Mouse (Mus musculus) embryonic facial prominence, embryonic 10.5 days (tissue): ENCODE data around the gene Golga4. TPM values are rescaled to one million over a fixed set of nuclear protein-coding genes. Genes with fewer than 3 reads are reported as not detected.

Experiments used
- DNase-seq: peaks from one replicate; pipeline ENCODE4 v3.0.0-alpha.2; 2017; ENCODE audit warnings: low spot score
- H3K27ac ChIP-seq: fragments of 300-500 bp; sonication (generic); replicated peaks from 2 replicates; pipeline ENCODE4 v1.5.1; 2016; ENCODE audit warnings: mild to moderate bottlenecking
- H3K27me3 ChIP-seq: fragments of 300-500 bp; sonication (generic); replicated peaks from 2 replicates; pipeline ENCODE4 v1.6.1; 2016; ENCODE audit warnings: low read depth, mild to moderate bottlenecking; ENCODE audit not compliant: poor library complexity, severe bottlenecking
- H3K36me3 ChIP-seq: fragments of 300-500 bp; sonication (generic); replicated peaks from 2 replicates; pipeline ENCODE4 v1.6.1; 2016; ENCODE audit warnings: mild to moderate bottlenecking, moderate library complexity
- H3K4me1 ChIP-seq: fragments of 300-500 bp; sonication (generic); 2 replicates; pipeline ENCODE4 v1.6.1; 2016
- H3K4me3 ChIP-seq: fragments of 300-500 bp; sonication (generic); 2 replicates; pipeline ENCODE4 v1.5.1; 2016; ENCODE audit warnings: mild to moderate bottlenecking, moderate library complexity
- H3K9me3 ChIP-seq: fragments of 300-500 bp; sonication (generic); 2 replicates; pipeline ENCODE4 v1.6.1; 2016; ENCODE audit warnings: mild to moderate bottlenecking
- WGBS: fragments of 180-500 bp; shearing (Covaris S2); methylation state at CpG from one replicate; pipeline ENCODE4 v1.1.7; 2016; 5-methylcytosine and 5-hydroxymethylcytosine counted together
- polyA plus RNA-seq: library from polyadenylated mRNA; unstranded; fragments of >200 nt; fragmentation: Nextera tagmentation; extraction: Ambion mirVana; gene quantifications from 2 replicates; pipeline ENCODE4 v1.2.1, GENCODE M21; 2016

Gene Golga4
- polyA plus RNA-seq, 1 experiment from 2014 or later: 43.1 TPM

DNA sequence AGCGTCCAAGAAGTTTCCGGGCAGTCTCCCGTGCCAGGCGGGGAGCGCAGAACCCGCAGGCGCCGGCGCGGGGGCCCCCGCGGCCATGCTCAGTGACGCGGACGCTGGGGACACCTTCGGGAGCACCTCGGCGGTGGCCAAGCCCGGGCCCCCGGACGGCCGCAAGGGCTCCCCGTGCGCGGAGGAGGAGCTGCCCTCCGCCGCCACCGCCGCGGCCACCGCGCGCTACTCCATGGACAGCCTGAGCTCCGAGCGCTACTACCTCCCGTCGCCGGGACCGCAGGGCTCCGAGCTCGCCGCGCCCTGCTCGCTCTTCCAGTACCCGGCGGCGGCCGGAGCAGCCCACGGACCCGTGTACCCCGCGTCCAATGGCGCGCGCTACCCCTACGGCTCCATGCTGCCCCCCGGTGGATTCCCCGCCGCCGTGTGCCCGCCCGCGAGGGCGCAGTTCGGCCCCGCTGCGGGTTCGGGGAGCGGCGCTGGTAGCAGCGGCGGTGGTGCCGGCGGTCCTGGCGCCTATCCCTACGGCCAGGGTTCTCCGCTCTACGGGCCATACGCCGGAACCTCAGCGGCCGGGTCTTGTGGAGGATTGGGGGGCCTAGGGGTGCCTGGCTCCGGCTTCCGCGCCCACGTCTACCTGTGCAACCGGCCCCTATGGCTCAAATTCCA lies 27.1 kb upstream of the Golga4 start:
- Histone ChIP-seq H3K27ac (no peak overlapping the region; the same call in 1 of the 2 replicates), H3K4me1 (peaks cover 31% of the 10 kb centered on the region), H3K27me3 (peaks cover 100% of the 10 kb centered on the region), H3K36me3 (no peaks in the 10 kb centered on the region), H3K4me3 (peak overlapping the region; percentile 53), H3K9me3 (no peaks in the 10 kb centered on the region)
- WGBS: under 1% methylated on average over 87 of the region's 87 CpGs
- DNase-seq: peak; percentile 66

DNA sequence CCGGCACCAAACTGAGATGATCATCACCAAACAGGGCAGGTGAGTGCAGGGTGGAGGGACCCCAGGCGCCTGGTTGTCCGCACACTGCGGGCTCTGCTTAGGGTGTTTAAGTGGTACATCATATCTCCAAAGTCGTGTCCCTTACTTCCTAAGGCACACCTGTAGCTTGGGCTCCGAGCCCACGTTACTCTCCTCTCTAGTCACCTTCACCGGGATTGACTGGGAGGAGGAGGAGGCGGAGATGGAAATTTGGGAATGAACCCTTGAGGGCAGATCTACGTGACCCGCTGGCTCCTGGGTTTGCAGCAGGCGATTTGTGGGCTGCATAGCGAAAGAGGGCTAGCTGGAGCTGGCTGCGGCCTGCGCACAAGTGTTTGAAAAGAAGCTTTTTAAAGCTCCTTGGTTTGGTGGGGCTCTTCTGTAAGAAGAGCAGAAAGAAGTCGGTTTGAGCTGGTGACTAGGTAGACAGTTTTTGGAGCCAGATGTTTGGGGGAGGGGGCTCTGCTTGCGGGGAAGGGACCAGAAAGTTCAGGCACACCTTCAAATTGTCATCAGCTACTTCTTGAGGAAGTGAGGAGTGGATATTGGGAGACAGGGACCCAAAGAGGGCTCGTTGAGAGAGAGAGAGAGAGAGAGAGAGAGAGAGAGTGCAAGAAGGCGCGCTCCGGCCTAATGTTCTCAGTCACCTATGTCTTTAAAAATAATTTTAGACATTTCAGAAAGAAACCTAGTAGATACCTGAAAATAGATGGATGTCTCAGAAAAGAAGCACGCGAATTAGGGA lies 26.4 kb upstream of the Golga4 start:
- Histone ChIP-seq H3K4me1 (peaks cover 31% of the 10 kb centered on the region), H3K9me3 (no peaks in the 10 kb centered on the region), H3K4me3 (peak overlapping the region; percentile 53), H3K27ac (no peak overlapping the region), H3K27me3 (peaks cover 100% of the 10 kb centered on the region), H3K36me3 (no peaks in the 10 kb centered on the region)
- peak; percentile 47 for DNase-seq
- 2% methylated on average over 23 of the region's 23 CpGs for WGBS

DNA sequence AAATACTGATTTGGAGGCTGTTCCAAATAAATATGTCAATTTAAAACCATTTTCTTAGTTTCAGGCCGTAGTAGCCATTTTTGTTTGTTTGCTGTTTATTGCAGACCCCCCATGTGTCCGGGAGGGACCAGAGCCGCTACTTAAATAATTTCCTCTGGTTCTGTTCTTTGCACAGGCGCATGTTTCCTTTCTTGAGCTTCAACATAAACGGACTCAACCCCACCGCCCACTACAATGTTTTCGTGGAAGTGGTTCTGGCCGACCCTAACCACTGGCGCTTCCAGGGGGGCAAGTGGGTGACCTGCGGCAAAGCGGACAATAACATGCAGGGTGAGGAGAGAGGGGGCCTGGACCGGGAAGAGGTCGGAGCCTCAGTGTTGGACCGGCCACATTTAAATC lies 25.8 kb upstream of the Golga4 start:
- no peaks in the 10 kb centered on the region for H3K36me3 ChIP-seq
- WGBS: 3% methylated on average over 14 of the region's 14 CpGs
- H3K27me3 ChIP-seq: peaks cover 100% of the 10 kb centered on the region
- H3K4me1 ChIP-seq: peaks cover 31% of the 10 kb centered on the region
- no peak for DNase-seq
- no peaks in the 10 kb centered on the region for H3K9me3 ChIP-seq
- H3K4me3 ChIP-seq: no peak overlapping the region
- H3K27ac ChIP-seq: no peak overlapping the region

DNA sequence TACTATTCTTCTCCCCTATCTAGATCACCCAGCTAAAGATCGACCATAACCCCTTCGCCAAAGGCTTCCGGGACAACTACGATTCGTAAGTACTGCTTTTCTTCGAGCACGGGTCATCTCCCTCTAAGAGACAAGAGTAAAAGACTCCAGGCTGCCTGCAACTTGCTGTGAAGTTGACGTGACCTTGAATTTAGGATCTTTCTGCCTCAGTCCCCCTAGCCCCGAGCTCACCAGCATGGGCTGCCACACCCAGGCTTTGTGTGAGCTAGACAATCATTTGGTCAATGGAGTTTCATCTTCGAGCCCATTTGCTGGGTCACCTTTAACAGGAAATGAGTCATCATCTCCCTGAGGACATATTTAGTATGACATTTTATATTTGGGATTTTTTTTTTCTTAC lies 23.9 kb upstream of the Golga4 start:
- peaks cover 100% of the 10 kb centered on the region for H3K27me3 ChIP-seq
- no peak overlapping the region for H3K27ac ChIP-seq
- no peak overlapping the region for H3K4me3 ChIP-seq
- 75% methylated on average over 10 of the region's 10 CpGs for WGBS
- no peak for DNase-seq
- H3K36me3 ChIP-seq: no peaks in the 10 kb centered on the region
- H3K4me1 ChIP-seq: peaks cover 30% of the 10 kb centered on the region
- no peaks in the 10 kb centered on the region for H3K9me3 ChIP-seq

DNA sequence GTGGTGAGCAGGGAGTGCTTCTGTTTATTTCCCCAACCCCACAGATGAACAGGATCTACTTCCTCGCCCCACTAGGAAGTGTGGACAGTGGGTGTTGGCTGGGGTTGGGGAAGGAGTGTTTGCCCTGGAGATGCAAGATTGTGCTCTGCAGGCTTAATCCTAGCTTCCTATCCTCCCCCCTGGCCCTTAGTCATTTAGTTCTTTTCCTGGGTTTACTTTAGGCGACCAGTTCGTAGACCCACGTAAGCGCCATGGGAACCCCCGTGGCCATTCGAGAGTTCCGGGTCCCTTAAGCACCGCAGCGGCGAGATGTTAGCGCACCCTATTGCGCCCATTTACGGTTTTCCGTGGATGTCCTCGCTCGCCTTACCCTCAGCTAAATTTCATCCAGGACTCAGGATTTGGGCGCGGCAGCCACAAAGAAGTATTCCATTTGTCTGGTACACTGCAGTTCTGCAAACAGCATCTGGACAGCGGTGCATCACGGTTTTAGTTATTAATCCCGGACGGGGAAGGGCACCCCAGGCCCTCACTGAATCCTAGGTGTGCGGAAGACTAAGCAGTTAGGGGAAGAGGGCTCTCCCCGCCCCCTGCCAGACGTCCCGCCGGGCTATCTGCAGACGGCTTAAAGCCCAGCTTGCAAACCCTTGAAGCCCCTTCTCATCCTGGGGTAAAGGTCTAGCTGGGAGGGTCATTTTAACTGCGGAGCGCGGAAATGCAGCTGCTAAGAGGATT lies 19.5 kb upstream of the Golga4 start:
- H3K27ac ChIP-seq: no peak overlapping the region
- peak; percentile 51 for DNase-seq
- under 1% methylated on average over 32 of the region's 32 CpGs for WGBS

DNA sequence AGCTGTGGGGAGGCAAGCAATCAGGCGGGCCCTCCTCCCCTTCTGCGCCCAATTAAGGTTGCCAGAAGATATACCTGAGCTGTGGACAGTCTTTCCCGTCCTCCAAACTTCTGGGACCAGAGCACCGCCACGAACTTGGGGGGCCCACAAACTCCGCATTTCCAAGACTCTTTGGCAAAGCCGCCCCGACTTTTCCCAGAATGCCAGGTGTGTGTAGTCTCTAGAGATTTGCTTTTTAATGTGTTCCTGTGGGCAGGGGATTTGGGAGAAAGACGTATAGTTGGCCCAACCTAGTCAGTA lies 19.0 kb upstream of the Golga4 start:
- Histone ChIP-seq H3K27ac (no peak overlapping the region), H3K4me3 (peak overlapping the region; percentile 33), H3K9me3 (no peaks in the 10 kb centered on the region), H3K4me1 (peaks cover 26% of the 10 kb centered on the region), H3K36me3 (no peaks in the 10 kb centered on the region), H3K27me3 (peaks cover 95% of the 10 kb centered on the region)
- 0% methylated on average over 9 of the region's 9 CpGs for WGBS
- DNase-seq: no peak

More for the DNA sequence above, 19.5 kb upstream of the Golga4 start:
- Histone ChIP-seq H3K27me3 (peaks cover 97% of the 10 kb centered on the region), H3K4me3 (peak overlapping the region; percentile 33), H3K36me3 (no peaks in the 10 kb centered on the region), H3K4me1 (peaks cover 26% of the 10 kb centered on the region), H3K9me3 (no peaks in the 10 kb centered on the region)

DNA sequence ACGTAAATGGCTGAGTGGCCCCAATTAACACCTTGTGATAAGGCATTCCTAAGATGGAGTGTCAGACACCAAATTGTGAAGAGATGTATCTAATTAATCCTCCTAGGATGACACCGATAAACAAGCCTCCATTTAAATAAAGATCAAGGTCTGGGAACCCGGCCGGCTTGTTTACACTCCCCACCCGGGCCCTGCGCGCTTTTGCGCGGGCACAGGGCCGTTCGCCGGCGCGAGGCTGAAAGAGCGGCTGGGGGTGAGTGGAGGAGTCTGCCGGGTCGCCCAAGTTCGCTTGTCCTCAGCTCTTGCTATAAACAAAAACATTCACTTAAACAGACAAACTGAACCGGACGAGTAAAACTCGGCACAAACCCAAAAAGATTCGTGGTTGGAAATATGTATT lies 18.4 kb upstream of the Golga4 start:
- no peaks in the 10 kb centered on the region for H3K36me3 ChIP-seq
- DNase-seq: peak; percentile 52
- peaks cover 89% of the 10 kb centered on the region for H3K27me3 ChIP-seq
- WGBS: under 1% methylated on average over 22 of the region's 22 CpGs
- peaks cover 26% of the 10 kb centered on the region for H3K4me1 ChIP-seq
- H3K9me3 ChIP-seq: no peaks in the 10 kb centered on the region
- peak overlapping the region; percentile 46 for H3K4me3 ChIP-seq
- H3K27ac ChIP-seq: no peak overlapping the region

DNA sequence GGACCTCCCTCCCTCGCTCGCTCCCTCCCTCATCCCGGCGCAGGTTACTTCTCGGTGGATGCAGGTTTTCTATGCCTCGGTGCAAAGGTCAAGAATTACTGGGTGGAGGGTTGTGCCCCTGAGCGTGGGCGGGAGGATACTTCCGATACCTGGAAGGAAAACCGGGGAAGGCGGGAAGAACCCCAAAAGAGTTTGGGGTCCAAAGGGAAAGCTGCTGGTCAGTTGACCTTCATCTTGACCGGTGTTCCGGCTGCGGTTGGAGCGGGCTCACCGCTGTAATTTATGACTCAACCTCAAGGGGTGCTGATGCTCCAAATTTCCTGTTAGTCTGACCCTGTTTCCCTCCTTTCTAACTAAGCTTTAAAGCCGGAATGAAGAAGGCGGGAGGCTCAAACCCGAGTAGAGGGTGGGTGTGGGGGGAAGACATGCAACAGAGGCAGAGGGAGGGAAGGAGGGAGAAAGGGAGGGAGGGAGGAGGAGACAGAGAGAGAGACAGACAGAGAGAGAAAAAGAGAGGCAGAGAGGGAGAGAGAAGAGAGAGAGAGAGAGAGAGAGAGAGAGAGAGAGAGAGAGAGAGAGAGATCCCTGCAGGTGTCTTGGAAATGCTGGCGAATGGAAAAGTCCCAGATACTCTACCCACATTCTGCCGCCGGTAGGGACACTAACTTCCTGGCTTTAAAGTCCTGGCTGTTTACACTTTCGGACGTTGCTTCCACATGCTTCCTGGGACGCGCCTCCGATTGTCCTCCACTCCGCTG lies 17.8 kb upstream of the Golga4 start:
- peak; percentile 73 for DNase-seq
- no peak overlapping the region for H3K27ac ChIP-seq
- WGBS: under 1% methylated on average over 28 of the region's 28 CpGs

DNA sequence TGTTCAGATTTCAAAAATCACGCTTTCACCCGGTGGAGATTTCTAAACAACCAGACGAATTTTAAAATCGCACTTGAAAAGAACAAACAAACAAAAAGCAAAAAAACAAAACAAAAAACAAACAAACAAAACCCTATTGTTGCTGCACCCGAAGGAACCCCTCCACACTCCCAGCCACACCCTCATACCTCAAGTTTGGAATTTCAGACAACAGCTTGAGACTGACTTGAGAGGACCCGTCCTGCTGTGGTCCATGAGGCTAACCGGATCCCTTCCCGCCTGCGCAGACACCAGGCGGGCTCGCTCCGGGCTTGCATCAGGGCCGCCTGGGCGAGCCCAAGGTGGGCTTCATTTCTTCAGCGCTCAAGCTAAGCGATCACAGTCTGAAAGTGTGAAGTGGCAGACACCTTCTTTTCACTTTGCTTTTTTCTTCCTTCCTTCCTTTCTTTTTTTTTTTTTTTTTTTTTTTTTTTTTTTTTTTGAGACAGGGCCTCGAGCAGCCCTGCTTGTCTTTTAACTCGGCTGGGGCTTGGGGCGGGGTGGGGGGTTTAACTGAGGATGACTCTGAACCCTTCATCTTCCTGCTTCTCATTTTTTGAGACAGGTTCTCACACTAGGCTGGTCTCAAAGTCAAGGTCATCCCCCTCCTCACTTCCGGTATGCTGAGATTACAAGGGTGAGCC lies 17.0 kb upstream of the Golga4 start:
- peaks cover 75% of the 10 kb centered on the region for H3K27me3 ChIP-seq
- peak; percentile 54 for DNase-seq

More for the DNA sequence above, 17.8 kb upstream of the Golga4 start:
- H3K4me1 ChIP-seq: peaks cover 26% of the 10 kb centered on the region
- peaks cover 82% of the 10 kb centered on the region for H3K27me3 ChIP-seq
- no peaks in the 10 kb centered on the region for H3K9me3 ChIP-seq
- no peaks in the 10 kb centered on the region for H3K36me3 ChIP-seq
- peak overlapping the region; percentile 46 for H3K4me3 ChIP-seq

DNA sequence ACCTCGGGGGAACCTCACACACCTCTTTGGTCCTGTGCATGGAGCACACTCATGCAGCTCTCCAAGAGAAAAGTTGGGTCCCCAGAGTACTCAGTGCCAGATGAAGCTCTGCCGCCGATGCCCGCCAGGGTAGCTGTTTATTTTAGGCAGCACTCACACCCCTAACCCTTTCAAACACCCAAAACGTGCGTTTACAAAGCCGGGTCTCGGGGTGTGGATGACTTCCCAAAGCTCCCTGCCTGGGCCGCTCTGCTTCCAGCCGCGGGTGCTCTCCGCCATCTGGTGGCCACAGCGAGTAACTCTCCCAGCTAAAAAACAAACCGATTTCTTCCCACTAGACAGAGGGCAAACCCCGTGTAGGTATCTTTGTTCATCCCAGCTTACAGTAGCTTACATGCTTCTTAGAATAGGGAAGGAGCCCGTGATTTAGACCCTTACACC lies 16.5 kb upstream of the Golga4 start:
- Histone ChIP-seq H3K4me3 (peak overlapping the region; percentile 46), H3K27me3 (peaks cover 69% of the 10 kb centered on the region), H3K36me3 (no peaks in the 10 kb centered on the region), H3K4me1 (peaks cover 26% of the 10 kb centered on the region), H3K27ac (no peak overlapping the region), H3K9me3 (no peaks in the 10 kb centered on the region)
- DNase-seq: peak; percentile 87
- 1% methylated on average over 16 of the region's 16 CpGs for WGBS

More for the DNA sequence above, 17.0 kb upstream of the Golga4 start:
- peak overlapping the region; percentile 46 for H3K4me3 ChIP-seq
- no peaks in the 10 kb centered on the region for H3K36me3 ChIP-seq
- WGBS: under 1% methylated on average over 20 of the region's 20 CpGs
- no peak overlapping the region for H3K27ac ChIP-seq
- no peaks in the 10 kb centered on the region for H3K9me3 ChIP-seq
- H3K4me1 ChIP-seq: peaks cover 26% of the 10 kb centered on the region

DNA sequence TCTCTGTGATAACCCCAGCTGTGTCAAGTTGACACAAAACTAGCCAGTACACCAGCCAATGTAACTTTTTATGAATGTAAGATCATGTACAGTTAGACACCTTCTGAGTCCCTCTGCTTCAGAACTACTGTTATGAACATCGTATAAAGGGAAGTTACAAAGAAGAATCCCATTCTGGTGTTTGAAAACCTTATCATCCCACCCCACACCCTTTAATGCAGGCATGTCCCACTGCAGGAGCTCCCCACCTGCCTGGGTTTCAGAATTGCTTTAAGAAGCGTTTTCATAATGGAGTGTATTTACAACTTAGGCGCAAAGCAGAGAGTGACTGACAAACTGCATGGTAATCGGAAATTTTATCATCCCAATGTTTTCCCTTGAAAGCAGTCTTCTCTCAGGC lies 14.9 kb upstream of the Golga4 start:
- no peak overlapping the region for H3K4me3 ChIP-seq
- peaks cover 53% of the 10 kb centered on the region for H3K27me3 ChIP-seq
- H3K9me3 ChIP-seq: no peaks in the 10 kb centered on the region
- 85% methylated on average over 4 of the region's 4 CpGs for WGBS
- no peak overlapping the region for H3K27ac ChIP-seq
- peaks cover 26% of the 10 kb centered on the region for H3K4me1 ChIP-seq
- H3K36me3 ChIP-seq: no peaks in the 10 kb centered on the region
- DNase-seq: no peak
